Mouse (Mus musculus): ENCODE measurements around the gene Blnk. TPM values are rescaled to one million over a fixed set of nuclear protein-coding genes. Genes with fewer than 3 reads are reported as not detected.
A peak's percentile ranks its signal among the peaks of the same experiment; 100 is the strongest.

Gene Blnk
- polyA plus RNA-seq, 1 experiment from 2014 or later = 0.77 TPM

GRCm38 (mm10) chr19:41015951-41016716 is 21.8 kb upstream of the Blnk start:
- ATAC-seq (ENCODE audit: low FRiP score) = peak; percentile 70
- Histone ChIP-seq H3K4me2 (peak overlapping the region; percentile 46), H3K4me1 (replicated peaks) (peaks cover 3% of the 10 kb centered on the region), H3K9me3 (no peaks in the 10 kb centered on the region), H3K36me3 (no peaks in the 10 kb centered on the region), H3K9ac (peak overlapping the region; percentile 58; the same call in 1 of the 2 replicates), H3K27ac (no peak overlapping the region), H3K27me3 (peaks cover 21% of the 10 kb centered on the region), H3K4me3 (peak overlapping the region; percentile 12; the same call in 1 of the 2 replicates)
- 18% methylated on average over 14 of the region's 14 CpGs for WGBS

- H3K4me1 ChIP-seq (replicated peaks) = peaks cover 3% of the 10 kb centered on the region
- H3K9me3 ChIP-seq = no peaks in the 10 kb centered on the region
- H3K9ac ChIP-seq = no peak overlapping the region; the same call in 1 of the 2 replicates
- no peak overlapping the region for H3K4me3 ChIP-seq
- WGBS = 34% methylated on average over 9 of the region's 9 CpGs
- H3K27me3 ChIP-seq = peaks cover 21% of the 10 kb centered on the region
- H3K36me3 ChIP-seq = no peaks in the 10 kb centered on the region
- H3K27ac ChIP-seq = no peak overlapping the region
- ATAC-seq (ENCODE audit: low FRiP score) = no peak
- no peak overlapping the region for H3K4me2 ChIP-seq
These were observed 19.7 kb upstream of the Blnk start for GRCm38 (mm10) chr19:41014003-41014402.

DNA sequence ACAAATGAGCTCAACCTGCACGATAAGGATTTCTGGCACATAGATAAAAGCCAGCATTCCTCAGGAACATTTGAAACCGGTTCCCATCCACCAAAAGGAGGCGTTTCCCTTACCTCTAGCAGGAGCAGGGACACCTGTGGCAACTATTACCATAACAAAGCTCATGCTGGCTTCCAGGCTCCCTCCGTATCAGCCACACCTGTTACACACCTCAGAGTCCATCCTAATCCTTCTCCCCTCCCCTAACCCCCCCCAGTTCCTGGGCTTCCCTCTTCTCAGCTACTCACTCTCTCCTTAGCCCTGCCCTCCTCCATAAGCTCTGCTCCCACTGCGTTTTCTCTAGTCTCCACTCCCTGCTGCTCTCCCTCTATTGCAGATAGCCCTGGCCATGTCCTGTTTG is 19.3 kb upstream of the Blnk start:
- H3K27ac ChIP-seq = no peak overlapping the region
- no peak overlapping the region for H3K9ac ChIP-seq
- 6% methylated on average over 5 of the region's 5 CpGs for WGBS
- peaks cover 21% of the 10 kb centered on the region for H3K27me3 ChIP-seq
- H3K4me2 ChIP-seq = no peak overlapping the region
- H3K4me1 ChIP-seq (replicated peaks) = peaks cover 3% of the 10 kb centered on the region
- H3K36me3 ChIP-seq = no peaks in the 10 kb centered on the region
- ATAC-seq (ENCODE audit: low FRiP score) = no peak
- no peak overlapping the region for H3K4me3 ChIP-seq
- H3K9me3 ChIP-seq = no peaks in the 10 kb centered on the region

DNA sequence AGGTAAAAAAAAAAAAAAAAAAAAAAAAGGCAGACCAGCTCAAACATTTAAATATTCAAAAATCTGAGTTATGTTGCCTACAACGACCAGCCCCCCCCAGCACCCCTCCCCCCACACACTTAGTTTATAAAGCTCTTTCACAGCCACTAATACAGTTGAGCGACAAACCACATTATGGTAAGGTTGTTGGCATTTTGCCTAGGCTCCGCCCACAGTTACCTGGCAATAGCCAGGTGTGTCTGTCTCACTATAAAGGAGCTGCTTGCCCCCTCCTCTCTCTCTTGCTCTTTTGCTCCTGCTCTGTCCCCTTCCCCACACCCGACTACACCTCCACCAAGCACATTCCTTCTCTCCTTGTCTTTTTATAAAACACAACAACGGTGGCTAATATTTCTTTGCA is 17.3 kb upstream of the Blnk start:
- no peak overlapping the region for H3K27ac ChIP-seq
- H3K9ac ChIP-seq = no peak overlapping the region
- H3K4me3 ChIP-seq = no peak overlapping the region
- no peak for ATAC-seq (ENCODE audit: low FRiP score)
- WGBS = 41% methylated on average over 5 of the region's 5 CpGs
- peaks cover 3% of the 10 kb centered on the region for H3K4me1 ChIP-seq (replicated peaks)
- H3K9me3 ChIP-seq = no peaks in the 10 kb centered on the region
- H3K4me2 ChIP-seq = no peak overlapping the region
- H3K36me3 ChIP-seq = no peaks in the 10 kb centered on the region
- H3K27me3 ChIP-seq = peaks cover 15% of the 10 kb centered on the region

DNA sequence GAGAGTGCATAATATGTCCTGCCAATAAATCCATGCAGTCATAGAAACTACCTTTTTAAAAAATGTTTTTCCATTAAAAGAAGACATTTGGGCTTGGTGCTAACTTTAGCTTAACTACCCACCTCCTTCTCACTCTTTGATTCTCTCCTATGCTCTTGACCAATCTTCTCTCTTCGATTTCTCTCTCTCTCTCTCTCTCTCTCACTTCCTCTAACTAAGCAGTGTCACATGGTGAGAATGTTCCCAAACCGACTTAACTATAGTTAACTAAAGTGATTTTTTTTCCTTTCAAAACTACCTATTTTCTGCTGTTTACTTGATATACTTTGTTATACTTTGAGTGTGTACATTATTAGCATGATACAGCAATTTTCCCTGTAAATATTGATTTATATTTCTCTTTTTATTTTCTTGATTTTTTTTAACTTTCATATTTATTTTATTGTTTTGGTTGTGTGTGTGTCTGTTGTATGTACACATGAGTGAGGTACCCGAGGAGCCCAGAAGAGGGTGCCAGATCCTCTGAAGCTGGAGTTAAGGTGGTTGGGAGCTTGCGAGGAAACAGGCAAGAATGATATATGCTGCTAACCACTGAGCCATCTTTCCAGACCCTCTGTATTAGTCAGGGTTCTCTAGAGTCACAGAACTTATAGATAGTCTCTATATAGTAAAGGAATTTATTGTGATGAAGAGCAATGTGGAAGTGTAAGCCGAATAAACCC is 14.5 kb upstream of the Blnk start:
- Histone ChIP-seq H3K36me3 (no peaks in the 10 kb centered on the region), H3K4me1 (replicated peaks) (no peaks in the 10 kb centered on the region), H3K4me2 (no peak overlapping the region), H3K27ac (no peak overlapping the region), H3K4me3 (no peak overlapping the region), H3K9ac (no peak overlapping the region), H3K9me3 (no peaks in the 10 kb centered on the region), H3K27me3 (peaks cover 10% of the 10 kb centered on the region; the same call in 1 of the 2 replicates)
- 90% methylated on average over 5 of the region's 5 CpGs for WGBS
- no peak for ATAC-seq (ENCODE audit: low FRiP score)

DNA sequence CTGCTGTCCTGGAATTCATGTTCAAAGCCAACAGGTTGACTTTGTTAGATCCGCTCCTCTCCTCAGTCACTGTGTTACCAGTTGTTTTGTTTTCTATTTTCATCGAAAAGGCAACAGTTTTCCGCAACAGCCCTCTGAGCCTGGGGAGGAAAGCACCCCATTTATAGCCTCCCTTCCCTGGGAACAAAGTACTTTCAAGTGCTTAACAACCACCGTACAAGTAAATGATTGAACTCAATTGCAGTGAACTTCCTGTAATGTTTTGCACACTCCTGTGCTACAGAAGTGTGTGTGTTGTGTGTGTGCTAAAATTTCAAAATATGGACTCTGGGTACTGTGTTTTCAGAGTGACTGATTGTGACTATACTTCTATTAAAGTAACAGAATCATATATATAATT is 13.4 kb upstream of the Blnk start:
- no peak for ATAC-seq (ENCODE audit: low FRiP score)

GRCm38 (mm10) chr19:41007326-41007725 is 13.0 kb upstream of the Blnk start:
- 37% methylated on average over 6 of the region's 6 CpGs for WGBS
- Histone ChIP-seq H3K27ac (no peak overlapping the region), H3K9me3 (no peaks in the 10 kb centered on the region), H3K4me2 (no peak overlapping the region), H3K27me3 (no peaks in the 10 kb centered on the region), H3K4me3 (no peak overlapping the region), H3K36me3 (no peaks in the 10 kb centered on the region), H3K9ac (no peak overlapping the region), H3K4me1 (replicated peaks) (no peaks in the 10 kb centered on the region)
- no peak for ATAC-seq (ENCODE audit: low FRiP score)

More for the DNA sequence above, 13.4 kb upstream of the Blnk start:
- Histone ChIP-seq H3K9ac (no peak overlapping the region), H3K4me2 (no peak overlapping the region), H3K27ac (no peak overlapping the region), H3K9me3 (no peaks in the 10 kb centered on the region), H3K4me1 (replicated peaks) (no peaks in the 10 kb centered on the region), H3K36me3 (no peaks in the 10 kb centered on the region), H3K4me3 (no peak overlapping the region), H3K27me3 (0 out of 2 replicates have a peak, but pooled peaks cover 3% of the 10 kb centered on the region)
- 82% methylated on average over 4 of the region's 4 CpGs for WGBS

- Histone ChIP-seq H3K27ac (no peak overlapping the region), H3K9me3 (no peaks in the 10 kb centered on the region), H3K9ac (no peak overlapping the region), H3K4me2 (no peak overlapping the region), H3K36me3 (no peaks in the 10 kb centered on the region), H3K27me3 (no peaks in the 10 kb centered on the region), H3K4me3 (no peak overlapping the region), H3K4me1 (replicated peaks) (no peaks in the 10 kb centered on the region)
- no peak for ATAC-seq (ENCODE audit: low FRiP score)
- WGBS = 17% methylated on average over 4 of the region's 4 CpGs
These were observed 12.3 kb upstream of the Blnk start for GRCm38 (mm10) chr19:41006621-41007020.

GRCm38 (mm10) chr19:41003694-41004315 is 9.5 kb upstream of the Blnk start:
- no peak overlapping the region for H3K9ac ChIP-seq
- H3K4me3 ChIP-seq = no peak overlapping the region
- no peak overlapping the region for H3K4me2 ChIP-seq
- H3K27ac ChIP-seq = no peak overlapping the region
- H3K4me1 ChIP-seq (replicated peaks) = no peaks in the 10 kb centered on the region
- no peaks in the 10 kb centered on the region for H3K27me3 ChIP-seq
- WGBS = 92% methylated on average over 3 of the region's 3 CpGs
- ATAC-seq (ENCODE audit: low FRiP score) = no peak
- H3K9me3 ChIP-seq = no peaks in the 10 kb centered on the region
- H3K36me3 ChIP-seq = no peaks in the 10 kb centered on the region

DNA sequence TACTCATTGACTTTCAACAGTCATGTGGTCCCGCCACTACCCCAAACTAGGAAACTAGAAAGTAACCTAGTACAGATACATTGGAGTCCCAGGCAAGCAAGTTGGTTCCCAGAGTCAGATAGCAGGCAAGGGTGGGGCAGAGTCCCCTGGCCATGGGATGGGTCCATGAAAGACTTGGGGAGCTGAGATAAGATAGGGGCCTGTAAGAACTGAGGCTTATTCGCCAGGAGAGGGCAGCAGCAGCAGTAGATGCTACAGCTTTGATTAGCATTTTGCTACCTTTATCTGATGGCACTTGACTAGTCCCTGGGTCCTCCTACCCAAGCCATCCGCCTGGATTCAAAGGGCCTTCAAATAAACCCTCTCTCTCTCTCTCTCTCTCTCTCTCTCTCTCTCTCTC is 5.2 kb upstream of the Blnk start:
- Histone ChIP-seq H3K9ac (no peak overlapping the region), H3K4me3 (no peak overlapping the region), H3K27me3 (no peaks in the 10 kb centered on the region), H3K36me3 (no peaks in the 10 kb centered on the region), H3K9me3 (no peaks in the 10 kb centered on the region), H3K4me2 (no peak overlapping the region), H3K27ac (no peak overlapping the region), H3K4me1 (replicated peaks) (no peaks in the 10 kb centered on the region)
- 72% methylated on average over 3 of the region's 3 CpGs for WGBS
- no peak for ATAC-seq (ENCODE audit: low FRiP score)

- no peaks in the 10 kb centered on the region for H3K27me3 ChIP-seq
These were observed 4.3 kb upstream of the Blnk start for GRCm38 (mm10) chr19:40998469-40999170.

DNA sequence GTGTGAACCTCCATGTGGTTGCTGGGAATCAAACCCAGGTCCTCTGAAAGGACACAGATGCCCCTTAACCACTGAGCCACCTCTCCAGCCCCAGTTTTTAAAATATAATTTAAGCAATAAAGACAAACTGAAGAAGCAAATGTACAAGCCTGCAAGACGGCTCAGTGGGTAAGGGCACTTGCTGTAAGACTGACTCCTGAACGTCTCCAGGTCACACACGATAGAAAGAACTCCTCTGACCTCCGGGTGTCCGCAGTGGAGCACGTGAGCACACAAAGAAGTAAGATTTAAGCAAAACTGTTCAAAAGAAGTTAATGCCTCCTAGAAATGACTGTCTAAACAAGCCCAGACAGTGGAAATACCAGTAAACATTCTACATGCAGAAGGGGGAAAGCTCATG is 2.4 kb upstream of the Blnk start:
- Histone ChIP-seq H3K4me1 (replicated peaks) (no peaks in the 10 kb centered on the region), H3K9ac (no peak overlapping the region), H3K27me3 (no peaks in the 10 kb centered on the region), H3K4me3 (no peak overlapping the region), H3K4me2 (no peak overlapping the region), H3K36me3 (no peaks in the 10 kb centered on the region), H3K27ac (no peak overlapping the region), H3K9me3 (no peaks in the 10 kb centered on the region)
- no peak for ATAC-seq (ENCODE audit: low FRiP score)
- 91% methylated on average over 6 of the region's 6 CpGs for WGBS

More at GRCm38 (mm10) chr19:40998469-40999170, 4.3 kb upstream of the Blnk start:
- Histone ChIP-seq H3K4me1 (replicated peaks) (no peaks in the 10 kb centered on the region), H3K4me3 (no peak overlapping the region), H3K27ac (no peak overlapping the region), H3K36me3 (no peaks in the 10 kb centered on the region), H3K9me3 (no peaks in the 10 kb centered on the region), H3K4me2 (no peak overlapping the region), H3K9ac (no peak overlapping the region)
- no peak for ATAC-seq (ENCODE audit: low FRiP score)
- 63% methylated on average over 5 of the region's 5 CpGs for WGBS

All from hindbrain, embryonic 13.5 days (tissue).